Mouse (Mus musculus) ES-E14 (cell line): ENCODE measurements at regions not wholly inside any gene's neighbourhood (a gene's known extent, or its start where the extent isn't known, plus 50 kb on each side); places are given as distances from the start of the nearest gene placed in this dataset.

Experiments
- DNase-seq: peaks from one replicate; pipeline ENCODE4 v3.0.0-alpha.2; 2013; ENCODE audit warnings: low read depth, low spot score
- H3K27ac ChIP-seq: 2 replicates; pipeline ENCODE4 v1.5.1; 2012; ENCODE audit warnings: low read depth, mild to moderate bottlenecking, low read length, moderate library complexity, mixed read lengths; ENCODE audit not compliant: poor library complexity, insufficient read depth, severe bottlenecking
- H3K36me3 ChIP-seq: 2 replicates; pipeline ENCODE4 v1.6.1; 2012; ENCODE audit warnings: mild to moderate bottlenecking, low read length, moderate library complexity, mixed read lengths; ENCODE audit not compliant: control insufficient read depth, poor library complexity, insufficient read depth, severe bottlenecking
- H3K4me1 ChIP-seq, 2 experiments: fragments of 150-350 bp in 1 of 2; sonication (generic) in 1 of 2; 2 replicates each; pipeline ENCODE4 v1.6.1; 2012; ENCODE audit warnings: low read length in 2 of 2, mild to moderate bottlenecking in 1 of 2, mixed read lengths in 1 of 2; ENCODE audit not compliant: control insufficient read depth in 2 of 2, insufficient read depth in 2 of 2, poor library complexity in 1 of 2
- H3K4me3 ChIP-seq, 2 experiments: fragments of 150-350 bp in 1 of 2; sonication (generic) in 1 of 2; 2 replicates each; pipeline ENCODE4 v1.5.1; 2012; ENCODE audit warnings: low read length in 2 of 2, low read depth in 1 of 2, mild to moderate bottlenecking in 1 of 2, mixed read lengths in 1 of 2; ENCODE audit not compliant: insufficient read depth in 1 of 2, poor library complexity in 1 of 2, severe bottlenecking in 1 of 2
- H3K9ac ChIP-seq: 2 replicates; pipeline ENCODE4 v1.6.1; 2012; ENCODE audit warnings: low read depth, mild to moderate bottlenecking, low read length, mixed read lengths; ENCODE audit not compliant: poor library complexity, insufficient read depth, severe bottlenecking
- H3K9me3 ChIP-seq: fragments of 150-350 bp; sonication (generic); 2 replicates; pipeline ENCODE4 v1.6.1; 2012; ENCODE audit warnings: low read depth, mild to moderate bottlenecking, low read length; ENCODE audit not compliant: control insufficient read depth, insufficient read depth
- CHD2 ChIP-seq: IDR thresholded peaks from 2 replicates; pipeline ENCODE4 v1.6.1; 2014; ENCODE audit warnings: mild to moderate bottlenecking, low read depth, low read length, inconsistent platforms
- HCFC1 ChIP-seq: IDR thresholded peaks from 2 replicates; pipeline ENCODE4 v1.6.1; 2012; ENCODE audit warnings: low read length, inconsistent platforms, borderline replicate concordance; ENCODE audit not compliant: insufficient read depth
- MAFK ChIP-seq: IDR thresholded peaks from 2 replicates; pipeline ENCODE4 v1.6.1; 2014; ENCODE audit warnings: mild to moderate bottlenecking, low read depth, low read length, inconsistent platforms; ENCODE audit not compliant: insufficient read depth
- ZC3H11A ChIP-seq: IDR thresholded peaks from 2 replicates; pipeline ENCODE4 v1.6.1; 2012; ENCODE audit warnings: low read depth, mild to moderate bottlenecking, inconsistent platforms, low read length, borderline replicate concordance
- ZNF384 ChIP-seq: IDR thresholded peaks from 2 replicates; pipeline ENCODE4 v1.6.1; 2012; ENCODE audit warnings: low read depth, low read length, inconsistent platforms
- in situ Hi-C, 2 experiments: fragments of 600-800 bp; cut with MboI; formaldehyde crosslinking; loops; one replicate each; pipeline ENCODE4 v1.15.1; 2025; ENCODE audit warnings: low sequenced_read_pairs in 2 of 2, inconsistent platforms in 1 of 2; ENCODE audit not compliant: unreplicated experiment in 2 of 2

DNA sequence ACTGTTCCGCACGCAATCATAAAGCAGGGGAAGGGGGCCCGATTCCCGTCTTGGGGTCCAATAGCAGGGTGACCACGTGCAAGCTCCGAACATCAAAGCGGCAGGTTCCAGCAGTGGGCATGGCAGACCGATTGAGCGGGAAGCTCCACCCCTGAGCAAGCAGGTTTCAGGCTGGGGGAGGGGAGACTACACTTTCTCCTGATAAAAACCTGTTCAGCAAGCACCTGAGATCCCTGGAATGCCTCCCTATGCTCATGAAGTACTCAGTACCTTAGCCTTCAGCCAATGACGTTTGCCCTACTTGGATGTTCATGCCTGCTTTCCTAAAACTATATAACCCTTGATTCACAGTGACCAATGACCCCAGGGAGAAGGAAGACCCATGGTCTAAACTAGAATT, 83.7 kb upstream of the Rorb start:
- TF ChIP-seq HCFC1: no peak
- no peak for TF ChIP-seq ZNF384
- no peak for TF ChIP-seq CHD2
- TF ChIP-seq ZC3H11A: no peak
- TF ChIP-seq MAFK: no peak
- Histone ChIP-seq H3K4me1 (no peaks in the 10 kb centered on the region), H3K27ac (no peak overlapping the region), H3K4me3 (no peak overlapping the region), H3K36me3 (no peaks in the 10 kb centered on the region), H3K9ac (no peak overlapping the region), H3K9me3 (no peaks in the 10 kb centered on the region)
- DNase-seq: no peak
- in situ Hi-C loops: no loop called here

DNA sequence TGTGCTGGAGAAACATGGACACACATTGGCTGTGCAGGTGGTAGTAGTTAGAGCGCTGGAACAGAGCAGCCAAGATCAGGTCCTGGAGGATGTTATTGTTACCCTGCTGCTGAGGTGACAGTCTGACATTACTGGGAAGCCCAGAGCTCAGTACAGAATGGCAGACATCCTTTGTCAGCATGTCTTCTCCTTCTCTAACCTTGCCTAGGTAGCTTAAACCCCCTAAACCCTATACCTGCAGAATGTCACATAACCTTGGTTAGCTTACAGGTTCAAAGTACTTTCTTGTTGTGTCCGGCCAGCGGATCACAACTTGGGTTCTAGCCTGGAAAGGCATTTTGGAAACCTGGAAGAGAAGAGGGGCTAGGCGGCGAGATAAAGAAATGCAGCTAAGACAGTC, 83.3 kb upstream of the Rorb start:
- in situ Hi-C loops: no loop called here

DNA sequence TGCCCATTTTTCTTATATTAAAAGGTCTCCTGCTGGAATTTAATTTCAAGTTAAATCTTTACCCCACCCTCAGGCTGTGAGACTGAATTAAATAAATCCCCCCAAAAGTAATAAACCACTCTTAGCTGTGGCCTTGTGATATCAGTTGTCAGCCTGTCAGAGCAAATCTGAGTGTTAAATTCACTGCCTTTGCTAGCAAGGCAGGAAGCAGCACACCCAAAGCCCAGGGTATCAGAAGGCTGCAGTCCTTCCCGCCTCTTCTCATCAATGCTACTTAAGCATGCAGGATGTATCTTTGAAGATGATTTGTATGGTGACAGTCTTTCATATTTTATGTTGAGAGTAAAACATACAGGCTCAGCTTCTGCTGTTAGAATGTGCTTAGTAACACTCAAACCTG, 61.8 kb upstream of the Rorb start:
- in situ Hi-C loops: no loop called here
- Histone ChIP-seq H3K27ac (no peak overlapping the region), H3K9ac (no peak overlapping the region), H3K4me3 (no peak overlapping the region), H3K4me1 (no peaks in the 10 kb centered on the region), H3K36me3 (no peaks in the 10 kb centered on the region), H3K9me3 (no peaks in the 10 kb centered on the region)
- no peak for TF ChIP-seq HCFC1
- no peak for TF ChIP-seq ZNF384
- no peak for TF ChIP-seq MAFK
- no peak for TF ChIP-seq ZC3H11A
- TF ChIP-seq CHD2: no peak
- DNase-seq: no peak

More for the DNA sequence above, 83.3 kb upstream of the Rorb start:
- Histone ChIP-seq H3K9ac (no peak overlapping the region), H3K9me3 (no peaks in the 10 kb centered on the region), H3K27ac (no peak overlapping the region), H3K36me3 (no peaks in the 10 kb centered on the region), H3K4me1 (no peaks in the 10 kb centered on the region), H3K4me3 (no peak overlapping the region)
- no peak for TF ChIP-seq ZC3H11A
- no peak for TF ChIP-seq HCFC1
- TF ChIP-seq ZNF384: no peak
- TF ChIP-seq CHD2: no peak
- no peak for TF ChIP-seq MAFK
- DNase-seq: no peak

DNA sequence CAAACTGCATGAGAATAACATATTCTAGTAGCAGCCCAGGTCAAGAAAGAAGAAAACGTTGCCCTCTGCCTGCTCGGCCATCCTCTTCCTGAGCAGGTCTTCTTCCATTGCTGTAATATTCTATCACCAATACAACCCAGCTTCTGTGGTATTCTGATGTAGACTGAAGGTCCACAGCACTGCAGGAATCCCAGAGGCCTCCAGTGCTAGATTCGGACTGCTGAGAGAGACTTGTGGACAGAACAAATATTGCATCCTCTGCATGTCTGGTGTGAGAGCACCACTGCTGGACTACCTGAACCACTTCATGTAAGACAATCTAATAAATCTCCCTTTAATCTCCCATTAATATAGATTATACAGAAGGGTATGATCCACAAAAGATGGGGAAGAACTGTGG, 59.8 kb upstream of the Rorb start:
- DNase-seq: no peak
- no peak overlapping the region for H3K27ac ChIP-seq
- H3K4me3 ChIP-seq: no peak overlapping the region
- no peaks in the 10 kb centered on the region for H3K9me3 ChIP-seq
- TF ChIP-seq ZC3H11A (no peak), CHD2 (no peak)
- in situ Hi-C loops: no loop called here
- H3K9ac ChIP-seq: no peak overlapping the region
- no peaks in the 10 kb centered on the region for H3K4me1 ChIP-seq
- H3K36me3 ChIP-seq: no peaks in the 10 kb centered on the region
